10 mouse cellular contexts compared by ENCODE assay signal in genomic region chr16:20424226-20424663, GRCm38 (mm10). TPM values are rescaled to one million over a fixed set of nuclear protein-coding genes. Genes with fewer than 3 reads are reported as not detected.
DNase-seq lines count a peak whose midpoint lies in the region; ATAC-seq and TF ChIP-seq lines count a peak whose summit lies in the region.
"Had no signal": no experiment of that assay in that cellular context is flagged by ENCODE, and none has a peak within 500 bp of the region (broad histone marks: within the 10 kb centered on the region; RNA-seq: fewer than 3 reads in every experiment).

No protein-coding gene starts in this region.

- H3K9me3 ChIP-seq in liver, embryonic 13.5 days (replicated peaks) = no peaks in the 10 kb centered on the region

- H3K36me3 ChIP-seq in liver, embryonic 13.5 days = peaks cover 24% of the 10 kb centered on the region
- peaks cover 9% of the 10 kb centered on the region for H3K36me3 ChIP-seq in thymus, adult 2 months (ENCODE audit: control insufficient read depth, insufficient read depth, low read length)

- H3K4me2 ChIP-seq in liver, embryonic 13.5 days = peak overlapping the region; percentile 85

- TF ChIP-seq CTCF in gastrocnemius, adult 2 months (IDR thresholded peaks at IDR 0.05) = no peak
- TF ChIP-seq CTCF in thymus, adult 2 months (IDR thresholded peaks at IDR 0.05; ENCODE audit: borderline replicate concordance, control insufficient read depth, extremely low read depth, insufficient read depth, low read length, poor library complexity) = no peak

- peak overlapping the region; percentile 85 for H3K9ac ChIP-seq in liver, embryonic 13.5 days

- TF ChIP-seq POLR2A in thymus, adult 2 months (IDR thresholded peaks at IDR 0.05; ENCODE audit: control insufficient read depth, extremely low read depth, insufficient read depth, low read length, poor library complexity) = no peak

- H3K27me3 ChIP-seq in liver, embryonic 13.5 days = no peaks in the 10 kb centered on the region
- no peaks in the 10 kb centered on the region for H3K27me3 ChIP-seq in thymus, adult 2 months (ENCODE audit: control insufficient read depth, insufficient read depth, low read length)

- intact Hi-C loops in gastrocnemius, adult 2 months (cut with DNase I) = no loop called here
- intact Hi-C loops in left cerebral cortex, postnatal 36 days (cut with DNase I) = no loop called here

- H3K4me3 ChIP-seq in gastrocnemius, adult 2 months = peak overlapping the region; percentile 97
- peak overlapping the region; percentile 83 for H3K4me3 ChIP-seq in liver, embryonic 13.5 days (replicated peaks)
- H3K4me3 ChIP-seq in thymus, adult 2 months (ENCODE audit: control insufficient read depth, insufficient read depth, low read length) = no peak overlapping the region

- ATAC-seq in common myeloid progenitor, adult 5-6 weeks (replicated peaks; ENCODE audit: low read depth, poor library complexity, severe bottlenecking) = peak; percentile 28; the same call in 1 of the 2 replicates
- peak; percentile 2; the same call in 1 of the 2 replicates for ATAC-seq in liver, embryonic 13.5 days (ENCODE audit: low read depth)
- no peak for ATAC-seq in granulocyte monocyte progenitor cell, adult 5-6 weeks (replicated peaks; ENCODE audit: poor library complexity, severe bottlenecking)

- WGBS in liver, embryonic 13.5 days (ENCODE audit: insufficient replicate concordance) = 9% methylated on average over 7 of the region's 7 CpGs
- 92% methylated on average over 7 of the region's 7 CpGs for WGBS in thymus, adult 2 months

- H3K27ac ChIP-seq in gastrocnemius, adult 2 months = peak overlapping the region; percentile 97
- peak overlapping the region; percentile 87 for H3K27ac ChIP-seq in liver, embryonic 13.5 days
- no peak overlapping the region for H3K27ac ChIP-seq in thymus, adult 2 months (ENCODE audit: control insufficient read depth, insufficient read depth, low read length)

- peaks cover 47% of the 10 kb centered on the region for H3K4me1 ChIP-seq in liver, embryonic 13.5 days (replicated peaks)
- H3K4me1 ChIP-seq in thymus, adult 2 months (replicated peaks; ENCODE audit: control insufficient read depth, insufficient read depth, low read length) = peaks cover 6% of the 10 kb centered on the region

- DNase-seq in gastrocnemius, adult 2 months = peak; percentile 23
- no peak for DNase-seq in gastrocnemius, postnatal 10 days
- peak; percentile 69 for DNase-seq in 416B (ENCODE audit: low read depth)
- peak; percentile 53 for DNase-seq in liver, embryonic 13.5 days
- DNase-seq in thymus, adult 2 months = no peak
- no peak for DNase-seq in left cerebral cortex, postnatal 36 days (ENCODE audit: low spot score in 2 of 2)
- DNase-seq: cerebellum, postnatal 25 days; kidney, adult 11 months had no signal

RNA-seq across cellular contexts. Expression of gene Abcc5, which starts 1.9 kb away (rescaled TPM):
- total RNA-seq in gastrocnemius, adult 2 months (2021) = 10 to 100 TPM; 54.4 to 66.0 TPM
- 10 to 100 TPM; 46.2 to 60.9 TPM for total RNA-seq in gastrocnemius, postnatal 10 days (2021)
- 26.6 and 41.7 TPM in 2 replicates for total RNA-seq in common myeloid progenitor, adult 5-6 weeks (2017)
- 16.0 and 17.8 TPM in 2 replicates for polyA plus RNA-seq in liver, embryonic 13.5 days (2015; fragmentation: Nextera tagmentation; extraction: Ambion mirVana)
- polyA plus RNA-seq in thymus, adult 2 months (2012; rRNA removed) = 244 and 275 TPM in 2 replicates
- total RNA-seq in granulocyte monocyte progenitor cell, adult 5-6 weeks (2014; fragmentation: Nextera tagmentation) = 16.4 and 26.3 TPM in 2 replicates
- total RNA-seq in granulocyte monocyte progenitor cell, adult 5-6 weeks (2017) = 10.7 and 17.9 TPM in 2 replicates
- 100 to 1,000 TPM; 167 to 264 TPM for total RNA-seq in left cerebral cortex, postnatal 36 days (2021)

Comparison
In these comparisons a context has a peak if more than half of its experiments do, and no peak if none do; other contexts are left out.
1. DNase-seq: peak in gastrocnemius, adult 2 months (single experiment), 416B (single experiment) and liver, embryonic 13.5 days (single experiment); none in gastrocnemius, postnatal 10 days (single experiment), thymus, adult 2 months (single experiment) and left cerebral cortex, postnatal 36 days (0 of 2).